Mouse (Mus musculus): Measurements from ENCODE around the gene Map4k3. TPM values are rescaled to one million over a fixed set of nuclear protein-coding genes. Genes with fewer than 3 reads are reported as not detected.
A peak's percentile ranks its signal among the peaks of the same experiment; 100 is the strongest.

The Map4k3 gene
- polyA plus RNA-seq, 1 experiment from 2014 or later = 13.8 TPM

- no peak overlapping the region for H3K4me2 ChIP-seq (replicated peaks; ENCODE audit: low read depth)
- peaks cover 39% of the 10 kb centered on the region for H3K36me3 ChIP-seq (ENCODE audit: control insufficient read depth, insufficient read depth)
- H3K4me3 ChIP-seq (ENCODE audit: low read depth, low read length) = no peak overlapping the region
- no peak overlapping the region for H3K27ac ChIP-seq (ENCODE audit: low read depth, low read length)
- no peaks in the 10 kb centered on the region for H3K9me3 ChIP-seq (ENCODE audit: control insufficient read depth)
- no peaks in the 10 kb centered on the region for H3K4me1 ChIP-seq (replicated peaks; ENCODE audit: control insufficient read depth, insufficient read depth, low read length)
- ATAC-seq = no peak
- 98% methylated on average over 6 of the region's 6 CpGs for WGBS
- no peaks in the 10 kb centered on the region for H3K27me3 ChIP-seq (replicated peaks; ENCODE audit: control insufficient read depth, insufficient read depth, low read length)
- TF ChIP-seq CTCF (IDR thresholded peaks at IDR 0.05; ENCODE audit: low read depth) = no peak
- H3K9ac ChIP-seq (ENCODE audit: low read depth, low read length) = no peak overlapping the region
Measured at GRCm38 (mm10) chr17:80583051-80583450, 145.2 kb downstream of the Map4k3 start.

GRCm38 (mm10) chr17:80579901-80580300 lies 148.4 kb downstream of the Map4k3 start:
- ATAC-seq = no peak
- no peak overlapping the region for H3K4me3 ChIP-seq (ENCODE audit: low read depth, low read length)
- no peaks in the 10 kb centered on the region for H3K4me1 ChIP-seq (replicated peaks; ENCODE audit: control insufficient read depth, insufficient read depth, low read length)

GRCm38 (mm10) chr17:80579089-80579488 lies 149.2 kb downstream of the Map4k3 start:
- Histone ChIP-seq H3K4me1 (replicated peaks; ENCODE audit: control insufficient read depth, insufficient read depth, low read length) (no peaks in the 10 kb centered on the region), H3K27me3 (replicated peaks; ENCODE audit: control insufficient read depth, insufficient read depth, low read length) (no peaks in the 10 kb centered on the region), H3K4me2 (replicated peaks; ENCODE audit: low read depth) (no peak overlapping the region), H3K36me3 (ENCODE audit: control insufficient read depth, insufficient read depth) (peaks cover 25% of the 10 kb centered on the region), H3K4me3 (ENCODE audit: low read depth, low read length) (no peak overlapping the region), H3K9ac (ENCODE audit: low read depth, low read length) (no peak overlapping the region), H3K9me3 (ENCODE audit: control insufficient read depth) (no peaks in the 10 kb centered on the region), H3K27ac (ENCODE audit: low read depth, low read length) (no peak overlapping the region)
- no peak for TF ChIP-seq CTCF (IDR thresholded peaks at IDR 0.05; ENCODE audit: low read depth)
- WGBS = 89% methylated on average over 9 of the region's 9 CpGs
- no peak for ATAC-seq

More at GRCm38 (mm10) chr17:80579901-80580300, 148.4 kb downstream of the Map4k3 start:
- 82% methylated on average over 6 of the region's 6 CpGs for WGBS
- no peak overlapping the region for H3K9ac ChIP-seq (ENCODE audit: low read depth, low read length)
- H3K4me2 ChIP-seq (replicated peaks; ENCODE audit: low read depth) = no peak overlapping the region
- H3K27me3 ChIP-seq (replicated peaks; ENCODE audit: control insufficient read depth, insufficient read depth, low read length) = no peaks in the 10 kb centered on the region
- no peak for TF ChIP-seq CTCF (IDR thresholded peaks at IDR 0.05; ENCODE audit: low read depth)
- peaks cover 33% of the 10 kb centered on the region for H3K36me3 ChIP-seq (ENCODE audit: control insufficient read depth, insufficient read depth)
- no peak overlapping the region for H3K27ac ChIP-seq (ENCODE audit: low read depth, low read length)
- H3K9me3 ChIP-seq (ENCODE audit: control insufficient read depth) = no peaks in the 10 kb centered on the region

DNA sequence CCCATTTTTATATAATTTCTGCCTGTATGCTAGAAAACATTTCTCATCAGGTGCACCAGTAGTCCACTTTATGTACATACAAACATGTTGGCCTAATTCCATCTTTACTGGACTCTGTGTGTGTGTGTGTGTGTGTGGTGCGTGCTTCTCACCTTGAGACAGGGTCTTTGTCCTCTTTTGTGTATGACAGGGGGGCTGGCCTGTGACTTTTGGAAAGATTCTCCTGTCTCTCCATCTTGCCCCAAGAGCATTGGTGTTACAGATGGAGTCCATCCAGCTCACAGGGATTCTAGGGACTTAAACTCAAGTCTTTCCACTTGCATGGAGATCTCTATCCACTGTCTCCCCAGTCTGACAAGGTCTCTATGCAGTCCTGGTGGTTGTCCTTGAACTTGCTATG lies 150.2 kb downstream of the Map4k3 start:
- no peak for ATAC-seq
- Histone ChIP-seq H3K4me2 (replicated peaks; ENCODE audit: low read depth) (no peak overlapping the region), H3K27ac (ENCODE audit: low read depth, low read length) (no peak overlapping the region), H3K27me3 (replicated peaks; ENCODE audit: control insufficient read depth, insufficient read depth, low read length) (no peaks in the 10 kb centered on the region), H3K36me3 (ENCODE audit: control insufficient read depth, insufficient read depth) (peaks cover 17% of the 10 kb centered on the region), H3K9me3 (ENCODE audit: control insufficient read depth) (no peaks in the 10 kb centered on the region), H3K9ac (ENCODE audit: low read depth, low read length) (no peak overlapping the region), H3K4me1 (replicated peaks; ENCODE audit: control insufficient read depth, insufficient read depth, low read length) (no peaks in the 10 kb centered on the region), H3K4me3 (ENCODE audit: low read depth, low read length) (no peak overlapping the region)
- no peak for TF ChIP-seq CTCF (IDR thresholded peaks at IDR 0.05; ENCODE audit: low read depth)
- WGBS = 93% methylated on average over 1 of the region's 1 CpGs

DNA sequence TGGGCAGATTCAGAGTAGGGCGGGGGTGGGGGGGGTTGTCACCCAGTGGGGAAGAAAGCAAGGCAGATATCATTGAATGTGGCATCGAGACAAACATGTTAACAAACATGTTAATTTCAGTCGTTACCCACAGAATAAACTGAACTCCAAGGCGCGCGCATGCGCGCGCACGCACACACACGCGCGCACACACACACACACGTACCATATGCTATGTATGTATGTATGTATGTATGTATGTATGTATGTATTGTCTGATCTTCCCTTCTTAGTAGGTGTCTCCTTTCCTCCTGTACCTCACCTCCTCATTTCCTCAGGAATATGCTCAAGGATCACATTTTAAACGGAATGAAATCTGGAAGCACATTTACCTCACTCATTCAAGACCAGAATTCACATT lies 150.6 kb downstream of the Map4k3 start, which contains the start of gene Cdkl4:
Gene Cdkl4, minus strand, starts transcription at position 175 of the 400 bp plus-strand sequence.
- H3K36me3 ChIP-seq (ENCODE audit: control insufficient read depth, insufficient read depth) = peaks cover 15% of the 10 kb centered on the region
- no peaks in the 10 kb centered on the region for H3K4me1 ChIP-seq (replicated peaks; ENCODE audit: control insufficient read depth, insufficient read depth, low read length)
- H3K27ac ChIP-seq (ENCODE audit: low read depth, low read length) = no peak within 1 kb of the TSS
- no peak for ATAC-seq
- no peaks in the 10 kb centered on the region for H3K9me3 ChIP-seq (ENCODE audit: control insufficient read depth)
- no peak for TF ChIP-seq CTCF (IDR thresholded peaks at IDR 0.05; ENCODE audit: low read depth)
- no peaks in the 10 kb centered on the region for H3K27me3 ChIP-seq (replicated peaks; ENCODE audit: control insufficient read depth, insufficient read depth, low read length)
- peak within 1 kb of the TSS; percentile 72 for H3K4me2 ChIP-seq (replicated peaks; ENCODE audit: low read depth)
- peak within 1 kb of the TSS; percentile 36 for H3K4me3 ChIP-seq (ENCODE audit: low read depth, low read length)
- H3K9ac ChIP-seq (ENCODE audit: low read depth, low read length) = peak within 1 kb of the TSS; percentile 38
- WGBS = 75% methylated on average over 15 of the region's 15 CpGs

GRCm38 (mm10) chr17:80577214-80577613 lies 151.1 kb downstream of the Map4k3 start:
- H3K9ac ChIP-seq (ENCODE audit: low read depth, low read length) = peak overlapping the region; percentile 38
- TF ChIP-seq CTCF (IDR thresholded peaks at IDR 0.05; ENCODE audit: low read depth) = no peak
- peak overlapping the region; percentile 72 for H3K4me2 ChIP-seq (replicated peaks; ENCODE audit: low read depth)
- peaks cover 15% of the 10 kb centered on the region for H3K36me3 ChIP-seq (ENCODE audit: control insufficient read depth, insufficient read depth)
- under 1% methylated on average over 30 of the region's 30 CpGs for WGBS
- peak overlapping the region; percentile 36 for H3K4me3 ChIP-seq (ENCODE audit: low read depth, low read length)
- H3K4me1 ChIP-seq (replicated peaks; ENCODE audit: control insufficient read depth, insufficient read depth, low read length) = no peaks in the 10 kb centered on the region
- no peak overlapping the region for H3K27ac ChIP-seq (ENCODE audit: low read depth, low read length)
- no peaks in the 10 kb centered on the region for H3K27me3 ChIP-seq (replicated peaks; ENCODE audit: control insufficient read depth, insufficient read depth, low read length)
- peak; percentile 62; the same call in 1 of the 2 replicates for ATAC-seq
- H3K9me3 ChIP-seq (ENCODE audit: control insufficient read depth) = no peaks in the 10 kb centered on the region

- 74% methylated on average over 7 of the region's 7 CpGs for WGBS
- no peak for ATAC-seq
- no peak overlapping the region for H3K27ac ChIP-seq (ENCODE audit: low read depth, low read length)
Measured at GRCm38 (mm10) chr17:80575008-80575407, 153.3 kb downstream of the Map4k3 start.

More at GRCm38 (mm10) chr17:80575008-80575407, 153.3 kb downstream of the Map4k3 start:
- Histone ChIP-seq H3K4me2 (replicated peaks; ENCODE audit: low read depth) (no peak overlapping the region), H3K9me3 (ENCODE audit: control insufficient read depth) (no peaks in the 10 kb centered on the region), H3K9ac (ENCODE audit: low read depth, low read length) (no peak overlapping the region), H3K36me3 (ENCODE audit: control insufficient read depth, insufficient read depth) (0 out of 2 replicates have a peak, but pooled peaks cover 3% of the 10 kb centered on the region), H3K4me3 (ENCODE audit: low read depth, low read length) (no peak overlapping the region), H3K27me3 (replicated peaks; ENCODE audit: control insufficient read depth, insufficient read depth, low read length) (no peaks in the 10 kb centered on the region), H3K4me1 (replicated peaks; ENCODE audit: control insufficient read depth, insufficient read depth, low read length) (no peaks in the 10 kb centered on the region)
- TF ChIP-seq CTCF (IDR thresholded peaks at IDR 0.05; ENCODE audit: low read depth) = no peak

Data from intestine, postnatal 0 days (tissue).